Mouse (Mus musculus): ENCODE measurements around the gene Sult1d1. TPM values are rescaled to one million over a fixed set of nuclear protein-coding genes. Genes with fewer than 3 reads are reported as not detected.

Sult1d1 gene
- polyA plus RNA-seq, 1 experiment from 2014 or later = not detected

DNA sequence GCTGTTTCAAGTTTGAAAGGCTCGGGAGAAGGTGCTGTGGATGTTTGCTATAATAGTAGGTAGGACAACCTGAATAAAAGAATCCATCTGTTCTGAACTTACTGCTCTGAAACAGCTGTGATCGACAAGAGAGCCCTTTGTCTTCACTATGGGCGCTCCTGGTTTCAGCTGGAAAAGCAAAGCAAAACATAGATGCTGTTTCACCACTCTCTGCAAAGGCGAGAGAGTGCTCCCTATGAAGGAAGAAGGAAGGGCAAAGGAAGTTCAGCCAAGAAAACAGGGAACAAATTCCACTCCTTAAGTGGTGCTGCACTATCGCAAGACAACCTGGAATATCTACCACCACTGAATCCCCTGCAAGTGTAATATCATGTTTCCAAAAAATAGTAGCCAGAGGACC, 4.7 kb upstream of the Sult1d1 start:
- 71% methylated on average over 5 of the region's 5 CpGs for WGBS
- Histone ChIP-seq H3K4me1 (ENCODE audit: control insufficient read depth, insufficient read depth, low read length) (no peaks in the 10 kb centered on the region), H3K9me3 (ENCODE audit: control insufficient read depth, low read length) (no peaks in the 10 kb centered on the region), H3K27me3 (ENCODE audit: control insufficient read depth, insufficient read depth, low read length) (no peaks in the 10 kb centered on the region), H3K36me3 (ENCODE audit: control insufficient read depth, insufficient read depth, low read length) (no peaks in the 10 kb centered on the region), H3K4me2 (no peak overlapping the region), H3K27ac (ENCODE audit: low read depth, low read length) (no peak overlapping the region), H3K9ac (ENCODE audit: low read length) (no peak overlapping the region), H3K4me3 (ENCODE audit: low read depth, low read length) (no peak overlapping the region)
- DNase-seq (ENCODE audit: low spot score, missing footprints) = no peak
- no peak for ATAC-seq (ENCODE audit: low FRiP score)

- no peak overlapping the region for H3K27ac ChIP-seq (ENCODE audit: low read depth, low read length)
- no peak overlapping the region for H3K4me3 ChIP-seq (ENCODE audit: low read depth, low read length)
- DNase-seq (ENCODE audit: low spot score, missing footprints) (no peak), ATAC-seq (ENCODE audit: low FRiP score) (no peak)
- H3K9ac ChIP-seq (ENCODE audit: low read length) = no peak overlapping the region
- H3K27me3 ChIP-seq (ENCODE audit: control insufficient read depth, insufficient read depth, low read length) = no peaks in the 10 kb centered on the region
- no peaks in the 10 kb centered on the region for H3K36me3 ChIP-seq (ENCODE audit: control insufficient read depth, insufficient read depth, low read length)
- H3K9me3 ChIP-seq (ENCODE audit: control insufficient read depth, low read length) = no peaks in the 10 kb centered on the region
- H3K4me1 ChIP-seq (ENCODE audit: control insufficient read depth, insufficient read depth, low read length) = no peaks in the 10 kb centered on the region
- WGBS = 86% methylated on average over 6 of the region's 6 CpGs
- H3K4me2 ChIP-seq = no peak overlapping the region
Observed at GRCm38 (mm10) chr5:87572781-87573180, 4.0 kb upstream of the Sult1d1 start.

- 87% methylated on average over 1 of the region's 1 CpGs for whole genome bisulfite sequencing
- no peak for ATAC-seq (ENCODE audit: low FRiP score)
Observed at GRCm38 (mm10) chr5:87567306-87567705, 1.5 kb downstream of the Sult1d1 start.

DNA sequence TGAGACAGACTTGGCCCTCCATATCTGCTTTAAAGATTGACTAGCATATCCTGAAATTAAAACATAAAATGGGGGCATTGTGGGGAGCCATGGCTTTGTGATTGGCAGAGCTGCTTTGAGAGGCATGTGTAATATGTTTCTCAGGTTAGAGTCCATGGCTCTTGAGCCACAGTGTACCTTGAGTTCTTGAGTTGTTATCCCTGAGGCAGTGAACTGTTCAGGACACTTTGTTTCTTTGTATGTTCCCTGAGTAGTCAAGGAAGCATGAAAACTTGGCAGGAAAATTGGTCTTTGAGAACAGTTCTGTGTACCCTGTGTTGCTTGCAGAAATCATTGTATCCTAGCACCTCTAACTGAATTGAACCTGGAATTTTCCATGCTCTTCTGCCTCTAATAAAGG, 5.9 kb downstream of the Sult1d1 start:
- Histone ChIP-seq H3K9ac (ENCODE audit: low read length) (no peak overlapping the region), H3K4me1 (ENCODE audit: control insufficient read depth, insufficient read depth, low read length) (no peaks in the 10 kb centered on the region), H3K4me2 (no peak overlapping the region), H3K27me3 (ENCODE audit: control insufficient read depth, insufficient read depth, low read length) (no peaks in the 10 kb centered on the region), H3K9me3 (ENCODE audit: control insufficient read depth, low read length) (no peaks in the 10 kb centered on the region), H3K27ac (ENCODE audit: low read depth, low read length) (no peak overlapping the region), H3K4me3 (ENCODE audit: low read depth, low read length) (no peak overlapping the region), H3K36me3 (ENCODE audit: control insufficient read depth, insufficient read depth, low read length) (no peaks in the 10 kb centered on the region)
- ATAC-seq (ENCODE audit: low FRiP score) = no peak
- DNase-seq (ENCODE audit: low spot score, missing footprints) = no peak

More at GRCm38 (mm10) chr5:87567306-87567705, 1.5 kb downstream of the Sult1d1 start:
- Histone ChIP-seq H3K4me1 (ENCODE audit: control insufficient read depth, insufficient read depth, low read length) (no peaks in the 10 kb centered on the region), H3K4me3 (ENCODE audit: low read depth, low read length) (no peak overlapping the region), H3K9me3 (ENCODE audit: control insufficient read depth, low read length) (no peaks in the 10 kb centered on the region), H3K27ac (ENCODE audit: low read depth, low read length) (no peak overlapping the region), H3K27me3 (ENCODE audit: control insufficient read depth, insufficient read depth, low read length) (no peaks in the 10 kb centered on the region), H3K4me2 (no peak overlapping the region), H3K9ac (ENCODE audit: low read length) (no peak overlapping the region), H3K36me3 (ENCODE audit: control insufficient read depth, insufficient read depth, low read length) (no peaks in the 10 kb centered on the region)
- DNase-seq (ENCODE audit: low spot score, missing footprints) = no peak

GRCm38 (mm10) chr5:87562526-87562925, 6.3 kb downstream of the Sult1d1 start:
- H3K27ac ChIP-seq (ENCODE audit: low read depth, low read length) = no peak overlapping the region
- no peaks in the 10 kb centered on the region for H3K36me3 ChIP-seq (ENCODE audit: control insufficient read depth, insufficient read depth, low read length)
- 82% methylated on average over 4 of the region's 4 CpGs for WGBS
- DNase-seq (ENCODE audit: low spot score, missing footprints) = no peak
- ATAC-seq (ENCODE audit: low FRiP score) = no peak
- H3K4me1 ChIP-seq (ENCODE audit: control insufficient read depth, insufficient read depth, low read length) = no peaks in the 10 kb centered on the region
- H3K27me3 ChIP-seq (ENCODE audit: control insufficient read depth, insufficient read depth, low read length) = no peaks in the 10 kb centered on the region
- H3K9ac ChIP-seq (ENCODE audit: low read length) = no peak overlapping the region
- no peak overlapping the region for H3K4me2 ChIP-seq
- H3K4me3 ChIP-seq (ENCODE audit: low read depth, low read length) = no peak overlapping the region
- H3K9me3 ChIP-seq (ENCODE audit: control insufficient read depth, low read length) = no peaks in the 10 kb centered on the region

DNA sequence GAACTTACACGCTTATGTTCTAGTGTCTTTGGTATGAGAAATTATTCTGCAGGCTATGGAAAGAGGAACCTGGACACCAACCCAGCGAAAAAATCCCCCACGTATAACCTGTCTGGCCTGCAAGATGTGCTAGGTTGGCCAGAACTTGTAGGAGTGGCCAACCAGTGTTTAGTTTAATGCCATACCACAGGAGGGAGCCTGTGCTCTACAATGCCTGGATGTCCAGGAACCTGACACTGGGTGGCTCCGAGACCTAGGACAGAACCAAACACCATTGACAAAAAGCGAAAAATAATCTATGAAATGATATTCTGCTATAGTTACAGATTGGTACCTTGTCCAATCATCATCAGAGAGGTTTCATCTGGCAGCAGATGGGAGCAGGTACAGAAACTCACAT, 8.7 kb downstream of the Sult1d1 start:
- no peaks in the 10 kb centered on the region for H3K9me3 ChIP-seq (ENCODE audit: control insufficient read depth, low read length)
- no peak overlapping the region for H3K4me3 ChIP-seq (ENCODE audit: low read depth, low read length)

GRCm38 (mm10) chr5:87550935-87551334, 17.9 kb downstream of the Sult1d1 start:
- no peaks in the 10 kb centered on the region for H3K4me1 ChIP-seq (ENCODE audit: control insufficient read depth, insufficient read depth, low read length)
- H3K27me3 ChIP-seq (ENCODE audit: control insufficient read depth, insufficient read depth, low read length) = no peaks in the 10 kb centered on the region
- WGBS = 27% methylated on average over 1 of the region's 1 CpGs
- DNase-seq (ENCODE audit: low spot score, missing footprints) (no peak), ATAC-seq (ENCODE audit: low FRiP score) (no peak)
- H3K27ac ChIP-seq (ENCODE audit: low read depth, low read length) = no peak overlapping the region
- H3K9ac ChIP-seq (ENCODE audit: low read length) = no peak overlapping the region
- H3K4me2 ChIP-seq = no peak overlapping the region
- H3K9me3 ChIP-seq (ENCODE audit: control insufficient read depth, low read length) = no peaks in the 10 kb centered on the region
- H3K4me3 ChIP-seq (ENCODE audit: low read depth, low read length) = no peak overlapping the region
- no peaks in the 10 kb centered on the region for H3K36me3 ChIP-seq (ENCODE audit: control insufficient read depth, insufficient read depth, low read length)

More for the DNA sequence above, 8.7 kb downstream of the Sult1d1 start:
- DNase-seq (ENCODE audit: low spot score, missing footprints) (no peak), ATAC-seq (ENCODE audit: low FRiP score) (no peak)
- H3K27ac ChIP-seq (ENCODE audit: low read depth, low read length) = no peak overlapping the region
- no peaks in the 10 kb centered on the region for H3K36me3 ChIP-seq (ENCODE audit: control insufficient read depth, insufficient read depth, low read length)
- H3K4me1 ChIP-seq (ENCODE audit: control insufficient read depth, insufficient read depth, low read length) = no peaks in the 10 kb centered on the region
- H3K27me3 ChIP-seq (ENCODE audit: control insufficient read depth, insufficient read depth, low read length) = no peaks in the 10 kb centered on the region
- no peak overlapping the region for H3K9ac ChIP-seq (ENCODE audit: low read length)
- H3K4me2 ChIP-seq = no peak overlapping the region
- WGBS = 71% methylated on average over 5 of the region's 5 CpGs

GRCm38 (mm10) chr5:87538111-87538510, 30.7 kb downstream of the Sult1d1 start, which contains the start of gene Sult1b1:
Gene Sult1b1 (minus strand): TSS chr5:87538195.
- H3K9me3 ChIP-seq (ENCODE audit: control insufficient read depth, low read length) = no peaks in the 10 kb centered on the region
- no peak within 1 kb of the TSS for H3K9ac ChIP-seq (ENCODE audit: low read length)
- no peaks in the 10 kb centered on the region for H3K36me3 ChIP-seq (ENCODE audit: control insufficient read depth, insufficient read depth, low read length)
- H3K4me2 ChIP-seq = no peak within 1 kb of the TSS
- H3K4me1 ChIP-seq (ENCODE audit: control insufficient read depth, insufficient read depth, low read length) = no peaks in the 10 kb centered on the region
- H3K27ac ChIP-seq (ENCODE audit: low read depth, low read length) = no peak within 1 kb of the TSS
- DNase-seq (ENCODE audit: low spot score, missing footprints) = no peak
- no peak for ATAC-seq (ENCODE audit: low FRiP score)
- H3K27me3 ChIP-seq (ENCODE audit: control insufficient read depth, insufficient read depth, low read length) = no peaks in the 10 kb centered on the region
- WGBS = 88% methylated on average over 2 of the region's 2 CpGs
- no peak within 1 kb of the TSS for H3K4me3 ChIP-seq (ENCODE audit: low read depth, low read length)

DNA sequence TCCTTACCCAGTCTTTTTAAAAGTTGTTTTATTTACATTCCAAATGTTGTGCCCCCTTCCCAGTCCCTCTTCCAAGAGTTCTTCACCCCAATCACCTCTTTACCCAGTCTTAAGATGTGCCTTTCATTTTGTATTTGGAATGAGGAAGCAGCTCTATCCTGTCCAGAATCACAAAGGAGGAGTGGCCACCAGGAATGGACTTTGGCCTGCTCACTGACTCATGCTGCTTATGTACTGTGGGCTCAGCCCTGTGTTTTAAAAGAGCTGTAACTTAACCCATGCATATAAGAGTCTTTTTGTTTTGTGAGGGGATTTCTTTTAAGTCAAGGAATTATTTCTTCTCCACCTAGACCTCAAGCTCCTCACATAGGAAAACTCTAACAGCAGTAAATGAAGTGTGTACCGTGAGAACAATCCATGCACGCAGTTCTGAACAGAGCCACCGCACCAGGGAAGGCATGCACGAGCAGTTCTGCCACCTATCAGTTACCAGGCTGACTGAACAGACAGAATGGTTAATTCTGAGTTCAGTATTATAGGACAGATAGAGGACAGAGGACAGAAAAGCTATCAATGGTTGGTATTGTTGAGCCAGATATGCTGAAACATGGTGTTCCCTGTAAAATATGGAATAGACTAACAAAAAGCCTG, 32.7 kb downstream of the Sult1d1 start:
- ATAC-seq (ENCODE audit: low FRiP score) = no peak
- no peak overlapping the region for H3K27ac ChIP-seq (ENCODE audit: low read depth, low read length)
- no peaks in the 10 kb centered on the region for H3K36me3 ChIP-seq (ENCODE audit: control insufficient read depth, insufficient read depth, low read length)
- no peak for DNase-seq (ENCODE audit: low spot score, missing footprints)
- H3K27me3 ChIP-seq (ENCODE audit: control insufficient read depth, insufficient read depth, low read length) = no peaks in the 10 kb centered on the region
- H3K4me1 ChIP-seq (ENCODE audit: control insufficient read depth, insufficient read depth, low read length) = no peaks in the 10 kb centered on the region
- no peak overlapping the region for H3K9ac ChIP-seq (ENCODE audit: low read length)
- WGBS = 53% methylated on average over 4 of the region's 4 CpGs
- H3K4me3 ChIP-seq (ENCODE audit: low read depth, low read length) = no peak overlapping the region
- no peak overlapping the region for H3K4me2 ChIP-seq
- no peaks in the 10 kb centered on the region for H3K9me3 ChIP-seq (ENCODE audit: control insufficient read depth, low read length)

Data from midbrain, embryonic 11.5 days (tissue).